Mouse (Mus musculus): Measurements from ENCODE around the gene Pip5kl1. TPM values are rescaled to one million over a fixed set of nuclear protein-coding genes. Genes with fewer than 3 reads are reported as not detected.

The Pip5kl1 gene
- polyA plus RNA-seq, 1 experiment from 2014 or later = 2.8 TPM

DNA sequence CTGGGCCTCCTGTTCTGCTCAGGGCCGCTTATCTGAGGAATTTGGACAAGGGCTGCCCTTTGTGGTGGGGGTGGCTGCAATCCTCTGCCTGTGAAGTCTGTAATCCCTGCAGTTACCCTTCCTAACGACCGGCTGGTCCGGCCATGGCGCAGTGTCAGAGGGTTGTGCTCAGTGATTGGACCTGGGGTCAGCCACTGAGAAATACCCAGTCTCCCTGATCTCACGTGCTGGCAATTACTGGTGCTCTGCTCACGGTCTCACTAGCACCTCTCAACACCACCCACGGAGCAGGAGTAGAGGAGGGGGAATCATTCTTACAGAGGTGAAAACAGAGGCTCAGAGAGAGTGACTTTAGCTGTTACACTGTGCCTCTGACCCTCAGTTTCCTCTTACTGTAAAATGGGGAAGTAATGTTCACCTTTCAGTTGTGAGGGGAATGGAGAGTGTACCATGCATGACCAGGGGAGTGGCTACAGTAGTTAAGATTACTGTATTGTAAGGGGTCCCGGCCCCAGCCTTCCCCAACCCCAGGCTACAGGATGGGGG lies 37.2 kb upstream of the Pip5kl1 start:
- peak overlapping the region; percentile 94 for H3K27ac ChIP-seq (replicated peaks)
- DNase-seq (ENCODE audit: low spot score) = peak; percentile 44
- H3K36me3 ChIP-seq = no peaks in the 10 kb centered on the region
- WGBS = 13% methylated on average over 9 of the region's 9 CpGs
- H3K9me3 ChIP-seq (replicated peaks) = no peaks in the 10 kb centered on the region
- peaks cover 78% of the 10 kb centered on the region for H3K4me1 ChIP-seq
- H3K27me3 ChIP-seq (ENCODE audit: low read depth, poor library complexity, severe bottlenecking) = no peaks in the 10 kb centered on the region
- H3K4me3 ChIP-seq = peak overlapping the region; percentile 91

DNA sequence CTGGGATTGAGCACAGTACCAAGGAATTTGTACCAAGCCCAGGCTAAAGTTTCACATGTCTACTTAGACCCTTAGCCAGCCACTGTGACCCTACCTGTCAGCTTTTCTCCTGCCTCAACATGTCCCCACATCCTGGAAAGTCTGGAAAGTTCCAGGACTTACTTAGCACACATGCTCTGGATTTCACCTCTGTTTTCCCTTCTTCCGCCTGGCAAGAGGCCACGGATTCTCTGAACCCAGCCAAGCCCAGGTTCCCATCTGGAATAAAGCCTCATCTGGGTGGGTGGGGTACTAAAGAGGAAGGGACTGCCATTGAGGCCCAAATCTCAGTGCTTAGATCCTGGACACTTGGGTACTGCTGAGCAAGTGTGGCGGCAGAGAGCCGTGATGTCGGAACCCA lies 36.7 kb upstream of the Pip5kl1 start:
- Histone ChIP-seq H3K9me3 (replicated peaks) (no peaks in the 10 kb centered on the region), H3K4me1 (peaks cover 78% of the 10 kb centered on the region), H3K4me3 (peak overlapping the region; percentile 91), H3K36me3 (no peaks in the 10 kb centered on the region), H3K27me3 (ENCODE audit: low read depth, poor library complexity, severe bottlenecking) (no peaks in the 10 kb centered on the region), H3K27ac (replicated peaks) (peak overlapping the region; percentile 94)
- no peak for DNase-seq (ENCODE audit: low spot score)
- 89% methylated on average over 5 of the region's 5 CpGs for WGBS

DNA sequence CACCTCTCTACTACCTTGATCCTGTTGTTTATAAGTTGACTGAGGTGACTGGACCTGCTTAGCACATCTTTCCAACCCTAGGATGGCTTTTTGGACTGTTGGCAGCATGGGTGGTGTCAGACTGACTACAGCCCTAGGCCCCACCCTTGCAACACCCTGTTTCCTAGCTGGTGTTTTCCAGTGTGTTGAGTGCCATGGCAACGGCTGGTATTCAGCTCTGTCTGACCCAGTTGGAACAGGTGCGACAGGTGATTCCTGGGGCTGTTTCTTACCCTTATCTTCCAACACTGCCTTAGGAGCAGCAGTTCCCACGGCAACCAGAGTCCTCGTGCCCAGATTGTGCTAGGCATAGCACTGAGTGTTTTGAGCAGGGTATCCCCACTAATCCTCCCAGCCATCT lies 36.1 kb upstream of the Pip5kl1 start:
- DNase-seq (ENCODE audit: low spot score) = no peak
- Histone ChIP-seq H3K27me3 (ENCODE audit: low read depth, poor library complexity, severe bottlenecking) (no peaks in the 10 kb centered on the region), H3K9me3 (replicated peaks) (no peaks in the 10 kb centered on the region), H3K4me3 (peak overlapping the region; percentile 91; the same call in 1 of the 2 replicates), H3K36me3 (no peaks in the 10 kb centered on the region), H3K27ac (replicated peaks) (no peak overlapping the region; the same call in 1 of the 2 replicates), H3K4me1 (peaks cover 73% of the 10 kb centered on the region)
- 80% methylated on average over 4 of the region's 4 CpGs for WGBS

DNA sequence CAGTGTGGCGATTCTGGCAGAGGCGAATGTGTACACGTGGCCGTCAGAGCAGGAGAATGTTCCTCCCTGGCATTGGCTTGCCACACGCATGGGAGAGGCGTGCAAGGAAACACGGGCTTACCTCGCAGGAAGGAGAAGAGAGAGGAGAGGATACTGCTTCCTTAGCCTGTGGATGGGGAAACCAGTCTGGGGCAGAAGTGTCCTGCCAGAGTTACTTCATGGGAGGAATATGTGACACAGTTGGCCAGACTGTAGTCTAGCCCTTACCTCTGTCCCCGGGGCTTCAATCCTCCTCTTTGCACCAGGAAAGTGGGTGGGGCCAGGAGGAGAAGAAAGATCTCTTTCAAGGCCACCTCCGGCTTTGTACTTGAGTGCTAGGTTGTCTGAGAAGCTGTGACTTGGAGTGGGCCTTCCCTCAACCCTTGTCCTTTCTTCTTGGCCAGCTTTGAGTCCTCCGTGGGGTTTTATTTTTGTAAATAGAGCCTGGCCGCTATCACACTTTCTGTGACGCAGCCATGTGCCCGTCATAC lies 35.1 kb upstream of the Pip5kl1 start:
- peaks cover 6% of the 10 kb centered on the region; the same call in 1 of the 2 replicates for H3K36me3 ChIP-seq
- H3K27ac ChIP-seq (replicated peaks) = 0 out of 2 replicates have a peak overlapping the region, but pooled peaks have one; percentile 23
- no peaks in the 10 kb centered on the region for H3K27me3 ChIP-seq (ENCODE audit: low read depth, poor library complexity, severe bottlenecking)
- H3K9me3 ChIP-seq (replicated peaks) = no peaks in the 10 kb centered on the region
- WGBS = 91% methylated on average over 14 of the region's 14 CpGs
- DNase-seq (ENCODE audit: low spot score) = no peak
- H3K4me3 ChIP-seq = no peak overlapping the region
- peaks cover 62% of the 10 kb centered on the region for H3K4me1 ChIP-seq

DNA sequence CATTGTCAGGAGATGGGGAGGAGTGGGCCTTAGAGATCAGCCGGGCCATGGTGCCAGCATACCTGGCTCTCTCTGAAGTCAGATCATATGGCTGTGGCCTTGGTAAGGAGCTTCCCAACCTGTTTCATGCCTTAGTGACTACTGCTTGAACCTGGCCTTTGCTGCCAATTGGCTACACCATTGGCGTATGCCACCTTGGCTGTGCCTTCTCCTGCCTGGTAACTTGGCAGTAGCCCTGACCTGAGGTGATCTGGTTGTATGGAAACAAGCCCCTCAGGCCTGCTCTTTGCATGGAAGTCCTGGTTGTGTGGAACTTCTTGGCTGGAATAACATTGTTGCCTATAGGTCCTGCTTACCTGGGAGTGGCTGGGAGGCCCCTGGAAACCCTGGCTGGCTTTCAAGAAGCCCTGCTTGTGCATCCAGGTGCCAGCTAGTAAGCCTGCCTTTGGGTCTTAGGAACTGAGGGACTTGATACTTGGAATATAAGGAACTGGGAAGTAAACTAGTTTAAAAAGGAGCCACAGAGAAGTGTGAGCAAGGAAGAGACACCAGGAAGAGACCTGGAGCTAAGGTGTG lies 33.2 kb upstream of the Pip5kl1 start:
- Histone ChIP-seq H3K4me3 (no peak overlapping the region), H3K4me1 (peaks cover 48% of the 10 kb centered on the region), H3K27ac (replicated peaks) (no peak overlapping the region; the same call in none of the 2 replicates), H3K9me3 (replicated peaks) (no peaks in the 10 kb centered on the region), H3K36me3 (peaks cover 20% of the 10 kb centered on the region), H3K27me3 (ENCODE audit: low read depth, poor library complexity, severe bottlenecking) (no peaks in the 10 kb centered on the region)
- no peak for DNase-seq (ENCODE audit: low spot score)
- 86% methylated on average over 2 of the region's 2 CpGs for WGBS

DNA sequence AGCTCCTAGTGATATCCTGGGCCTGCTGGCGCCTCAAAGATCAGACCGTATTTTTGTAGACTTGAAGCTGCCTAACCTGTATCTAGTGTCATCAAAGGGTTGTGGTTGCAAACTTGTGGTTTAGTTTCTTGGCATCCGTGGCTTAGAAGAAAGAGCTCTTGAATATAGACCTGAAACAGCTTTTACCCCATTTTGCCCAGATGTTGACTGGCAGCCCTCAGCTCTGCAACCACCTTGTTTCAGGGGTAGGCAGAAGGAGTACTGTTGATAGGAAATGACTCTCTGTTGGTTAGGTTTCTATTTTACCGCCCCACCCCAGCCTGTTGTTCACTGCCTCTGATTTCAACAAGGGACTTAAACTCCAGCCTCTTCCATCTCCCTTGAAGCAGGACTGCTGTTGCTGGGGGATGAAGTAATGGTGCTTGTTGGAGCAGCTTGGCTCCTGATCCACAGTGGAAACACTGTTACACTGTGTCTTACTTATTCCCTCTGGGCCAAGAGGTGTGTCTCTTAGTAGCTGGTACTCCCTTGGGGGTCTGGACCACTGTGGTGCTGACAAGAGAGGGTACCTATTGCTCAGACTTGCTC lies 32.5 kb upstream of the Pip5kl1 start:
- H3K4me3 ChIP-seq = no peak overlapping the region
- no peaks in the 10 kb centered on the region for H3K9me3 ChIP-seq (replicated peaks)
- H3K36me3 ChIP-seq = peaks cover 23% of the 10 kb centered on the region
- no peak overlapping the region for H3K27ac ChIP-seq (replicated peaks)
- H3K4me1 ChIP-seq = peaks cover 45% of the 10 kb centered on the region
- no peak for DNase-seq (ENCODE audit: low spot score)
- H3K27me3 ChIP-seq (ENCODE audit: low read depth, poor library complexity, severe bottlenecking) = no peaks in the 10 kb centered on the region
- 91% methylated on average over 4 of the region's 4 CpGs for WGBS

DNA sequence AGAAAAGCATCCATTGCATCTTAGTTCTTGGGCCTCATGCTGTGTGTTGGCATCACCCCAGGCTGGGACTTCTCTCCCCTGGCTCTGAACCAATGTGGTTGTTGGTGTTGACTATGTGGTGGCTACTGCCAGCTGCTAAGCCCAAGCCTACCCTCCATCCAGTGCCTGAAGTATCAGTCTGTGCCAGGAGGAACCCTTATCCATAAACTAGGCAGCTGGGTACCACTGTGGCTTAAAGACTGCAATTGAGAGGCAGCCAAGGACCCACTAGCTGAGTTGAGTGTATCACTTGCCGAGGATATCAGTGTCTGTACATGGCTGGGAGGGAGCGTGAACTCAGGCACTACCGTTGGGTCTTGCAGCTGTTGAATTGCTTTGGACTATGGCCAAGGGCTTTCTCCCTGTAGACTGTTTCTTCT lies 31.6 kb upstream of the Pip5kl1 start:
- Histone ChIP-seq H3K27ac (replicated peaks) (no peak overlapping the region), H3K36me3 (peaks cover 31% of the 10 kb centered on the region), H3K27me3 (ENCODE audit: low read depth, poor library complexity, severe bottlenecking) (no peaks in the 10 kb centered on the region), H3K9me3 (replicated peaks) (no peaks in the 10 kb centered on the region), H3K4me1 (peaks cover 39% of the 10 kb centered on the region), H3K4me3 (no peak overlapping the region)
- no peak for DNase-seq (ENCODE audit: low spot score)
- 97% methylated on average over 3 of the region's 3 CpGs for WGBS

DNA sequence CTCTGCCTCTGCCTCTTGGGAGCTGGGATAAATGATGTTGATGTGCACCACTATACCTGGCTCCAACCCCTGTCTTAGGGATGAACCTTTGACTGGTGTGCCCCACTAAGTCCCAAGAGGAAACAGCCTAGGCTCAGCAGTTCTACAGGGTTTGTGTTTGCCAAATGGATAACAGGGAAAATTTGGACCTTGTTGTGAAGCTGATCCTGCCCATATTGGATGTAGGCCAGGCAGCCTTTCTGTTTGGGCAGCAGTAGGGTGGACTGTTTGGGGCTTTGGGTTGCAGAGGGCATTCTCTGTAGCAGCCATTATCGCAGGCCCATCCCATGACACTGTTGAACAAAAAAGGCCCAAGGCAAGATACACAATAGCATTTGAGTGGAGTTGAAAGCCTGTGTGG lies 27.6 kb upstream of the Pip5kl1 start:
- WGBS = 70% methylated on average over 1 of the region's 1 CpGs

DNA sequence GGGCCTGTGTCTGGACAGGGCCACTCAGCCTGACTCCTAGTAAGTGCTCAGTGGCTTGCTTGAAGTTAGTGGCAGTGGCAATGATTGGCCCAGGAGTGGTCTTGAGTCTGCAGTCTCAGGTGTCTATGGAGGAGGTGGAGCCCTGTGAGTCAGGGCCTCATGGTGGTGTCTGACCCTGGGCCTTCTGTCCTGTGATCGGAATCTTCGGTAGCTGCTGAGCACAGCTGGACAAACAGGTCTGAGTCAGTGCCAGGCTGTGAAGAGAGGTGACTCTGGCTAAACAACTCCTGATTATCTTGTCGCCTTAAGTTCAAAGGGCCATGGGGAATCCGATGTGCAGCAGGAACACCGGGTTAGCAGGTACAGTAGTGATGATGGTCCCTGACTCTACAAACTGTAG lies 27.2 kb upstream of the Pip5kl1 start:
- Histone ChIP-seq H3K36me3 (peaks cover 31% of the 10 kb centered on the region), H3K27ac (replicated peaks) (peak overlapping the region; percentile 55; the same call in 1 of the 2 replicates), H3K27me3 (ENCODE audit: low read depth, poor library complexity, severe bottlenecking) (no peaks in the 10 kb centered on the region), H3K4me1 (peaks cover 12% of the 10 kb centered on the region), H3K4me3 (no peak overlapping the region), H3K9me3 (replicated peaks) (no peaks in the 10 kb centered on the region)
- no peak for DNase-seq (ENCODE audit: low spot score)
- 92% methylated on average over 5 of the region's 5 CpGs for WGBS

More for the DNA sequence above, 27.6 kb upstream of the Pip5kl1 start:
- peaks cover 12% of the 10 kb centered on the region for H3K4me1 ChIP-seq
- H3K4me3 ChIP-seq = no peak overlapping the region
- no peaks in the 10 kb centered on the region for H3K27me3 ChIP-seq (ENCODE audit: low read depth, poor library complexity, severe bottlenecking)
- H3K36me3 ChIP-seq = peaks cover 31% of the 10 kb centered on the region
- H3K27ac ChIP-seq (replicated peaks) = peak overlapping the region; percentile 55; the same call in 1 of the 2 replicates
- no peaks in the 10 kb centered on the region for H3K9me3 ChIP-seq (replicated peaks)
- no peak for DNase-seq (ENCODE audit: low spot score)

DNA sequence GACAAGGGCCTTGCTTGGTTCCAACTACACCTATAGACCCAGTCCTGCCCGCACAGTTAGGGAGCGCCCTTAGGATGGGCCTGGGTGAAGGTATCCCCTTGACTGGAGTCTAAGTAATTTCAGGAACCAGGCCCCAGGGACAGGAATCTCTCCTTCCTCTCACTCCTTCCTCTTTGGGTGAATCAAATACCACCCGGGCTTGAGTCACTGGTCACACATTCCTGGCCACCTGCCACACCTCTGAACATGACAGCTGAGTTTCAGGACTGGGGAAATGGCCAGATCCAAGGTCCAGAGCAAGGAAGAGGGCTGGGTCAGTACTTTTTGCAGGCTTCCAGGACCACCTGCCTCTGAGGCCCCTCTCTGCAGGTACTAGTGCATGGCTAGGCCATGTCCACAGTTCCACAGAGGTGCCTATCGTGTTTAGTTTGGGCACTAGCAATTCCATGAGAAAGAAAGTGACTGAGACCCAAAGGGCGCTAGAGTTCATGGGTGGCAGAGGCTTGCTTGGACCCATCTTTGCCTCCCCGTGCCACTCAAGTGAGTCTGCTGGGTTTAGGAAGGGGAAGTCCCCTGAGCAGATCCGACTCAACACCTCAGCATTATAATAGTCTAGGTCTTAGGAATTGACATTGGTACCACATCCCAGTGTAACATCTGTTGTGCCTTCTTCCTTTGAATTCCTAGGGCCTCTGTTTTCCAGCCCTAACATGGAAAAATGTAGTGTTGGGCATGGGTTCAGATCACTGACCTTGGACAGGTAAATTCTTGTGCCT lies 26.4 kb upstream of the Pip5kl1 start:
- peaks cover 31% of the 10 kb centered on the region for H3K36me3 ChIP-seq
- no peaks in the 10 kb centered on the region for H3K9me3 ChIP-seq (replicated peaks)
- H3K4me3 ChIP-seq = no peak overlapping the region
- no peak overlapping the region for H3K27ac ChIP-seq (replicated peaks)
- H3K27me3 ChIP-seq (ENCODE audit: low read depth, poor library complexity, severe bottlenecking) = no peaks in the 10 kb centered on the region
- WGBS = 88% methylated on average over 7 of the region's 7 CpGs
- no peak for DNase-seq (ENCODE audit: low spot score)
- peaks cover 12% of the 10 kb centered on the region for H3K4me1 ChIP-seq

DNA sequence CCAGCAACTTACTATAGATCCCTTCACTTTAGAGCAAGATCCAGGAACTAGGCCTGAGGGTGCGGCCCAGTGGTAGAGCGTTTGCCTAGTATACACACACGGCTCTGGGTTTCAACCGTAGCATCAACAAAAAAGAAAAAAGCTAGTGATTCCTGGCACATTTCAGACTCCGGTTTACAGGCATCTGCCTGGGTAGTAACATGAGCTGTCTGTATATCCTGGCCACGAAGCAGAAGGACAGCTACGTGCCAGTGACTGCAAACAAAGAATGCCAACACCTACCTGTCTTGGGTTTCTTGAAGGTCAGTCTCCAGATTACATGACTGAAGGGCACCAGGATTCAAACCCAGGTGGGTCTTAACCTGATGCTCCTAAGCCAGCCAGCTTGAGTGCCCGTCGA lies 25.4 kb upstream of the Pip5kl1 start:
- no peak for DNase-seq (ENCODE audit: low spot score)
- Histone ChIP-seq H3K4me3 (no peak overlapping the region), H3K4me1 (peaks cover 12% of the 10 kb centered on the region), H3K36me3 (peaks cover 28% of the 10 kb centered on the region), H3K9me3 (replicated peaks) (no peaks in the 10 kb centered on the region), H3K27ac (replicated peaks) (no peak overlapping the region), H3K27me3 (ENCODE audit: low read depth, poor library complexity, severe bottlenecking) (no peaks in the 10 kb centered on the region)
- whole genome bisulfite sequencing = 95% methylated on average over 9 of the region's 9 CpGs

DNA sequence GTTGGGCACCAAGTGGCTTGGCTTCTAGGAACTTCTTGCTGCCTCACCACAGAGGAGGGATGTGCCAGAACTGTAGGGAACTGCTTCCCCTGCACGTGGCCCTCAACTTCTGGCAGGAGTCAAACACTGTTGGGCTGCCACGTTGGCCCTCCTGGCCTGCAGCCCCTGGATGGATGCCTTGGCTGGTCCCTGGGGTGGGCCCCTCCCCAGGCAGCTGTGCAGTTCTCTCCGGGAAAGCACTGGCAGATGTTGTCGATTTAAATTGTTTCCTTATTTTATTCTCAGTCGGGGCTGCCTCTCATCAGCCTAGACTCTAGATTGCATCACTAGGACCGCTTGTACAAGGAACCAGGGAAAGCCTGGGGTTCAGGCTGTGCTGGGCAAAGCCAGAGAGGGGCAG lies 24.8 kb upstream of the Pip5kl1 start:
- Histone ChIP-seq H3K4me3 (no peak overlapping the region), H3K27ac (replicated peaks) (0 out of 2 replicates have a peak overlapping the region, but pooled peaks have one; percentile 4), H3K4me1 (peaks cover 12% of the 10 kb centered on the region), H3K9me3 (replicated peaks) (no peaks in the 10 kb centered on the region), H3K27me3 (ENCODE audit: low read depth, poor library complexity, severe bottlenecking) (no peaks in the 10 kb centered on the region), H3K36me3 (peaks cover 23% of the 10 kb centered on the region)
- WGBS = 85% methylated on average over 6 of the region's 6 CpGs
- DNase-seq (ENCODE audit: low spot score) = no peak

All from midbrain, embryonic 10.5 days (tissue).